Mouse (Mus musculus) neural tube, embryonic 11.5 days (tissue): ENCODE measurements around the gene Grhpr. TPM values are rescaled to one million over a fixed set of nuclear protein-coding genes. Genes with fewer than 3 reads are reported as not detected.

Experiments
- ATAC-seq: fragments of 200-750 bp; cut with Nextera tagmentation; 2 replicates; pipeline ENCODE4 v1.8.0; 2017; ENCODE audit warnings: moderate number of reproducible peaks, mild to moderate bottlenecking, moderate TSS enrichment, moderate library complexity; ENCODE audit not compliant: insufficient read depth, low FRiP score, low TSS enrichment
- DNase-seq: peaks from one replicate; pipeline ENCODE4 v3.0.0-alpha.2; 2015; ENCODE audit warnings: low spot score
- H3K27ac ChIP-seq: fragments of 300-500 bp; sonication (generic); 2 replicates; pipeline ENCODE4 v1.5.1; 2014; ENCODE audit warnings: low read depth, mild to moderate bottlenecking, low read length
- H3K27me3 ChIP-seq: fragments of 300-500 bp; sonication (generic); 2 replicates; pipeline ENCODE4 v1.6.1; 2014; ENCODE audit warnings: mild to moderate bottlenecking, low read length, mixed read lengths; ENCODE audit not compliant: control insufficient read depth, insufficient read depth
- H3K36me3 ChIP-seq: fragments of 300-500 bp; sonication (generic); 2 replicates; pipeline ENCODE4 v1.6.1; 2014; ENCODE audit warnings: mild to moderate bottlenecking, low read length, moderate library complexity, mixed read lengths; ENCODE audit not compliant: control insufficient read depth, insufficient read depth
- H3K4me1 ChIP-seq: fragments of 300-500 bp; sonication (generic); 2 replicates; pipeline ENCODE4 v1.6.1; 2014; ENCODE audit warnings: low read length, mixed read lengths; ENCODE audit not compliant: control insufficient read depth, insufficient read depth
- H3K4me2 ChIP-seq: fragments of 300-500 bp; sonication (generic); 2 replicates; pipeline ENCODE4 v1.6.1; 2014; ENCODE audit warnings: low read depth, mild to moderate bottlenecking, moderate library complexity
- H3K4me3 ChIP-seq: fragments of 300-500 bp; sonication (generic); 2 replicates; pipeline ENCODE4 v1.5.1; 2014; ENCODE audit warnings: low read depth, low read length
- H3K9ac ChIP-seq: fragments of 300-500 bp; sonication (generic); 2 replicates; pipeline ENCODE4 v1.6.1; 2014; ENCODE audit warnings: mild to moderate bottlenecking, low read length
- H3K9me3 ChIP-seq: fragments of 300-500 bp; sonication (generic); 2 replicates; pipeline ENCODE4 v1.6.1; 2016; ENCODE audit warnings: low read length; ENCODE audit not compliant: control insufficient read depth
- WGBS: fragments of 180-500 bp; shearing (Covaris S2); extraction: QIAGEN DNeasy Blood & Tissue Kit; methylation state at CpG from one replicate; pipeline ENCODE4 v1.1.7; 2014; 5-methylcytosine and 5-hydroxymethylcytosine counted together
- polyA plus RNA-seq: library from polyadenylated mRNA; unstranded; fragments of >200 nt; fragmentation: Nextera tagmentation; extraction: Ambion mirVana; gene quantifications from 2 replicates; pipeline ENCODE4 v1.2.1, GENCODE M21; 2014

Grhpr gene
- polyA plus RNA-seq, 1 experiment from 2014 or later = 45.7 TPM

GRCm38 (mm10) chr4:44994776-44995175 is 13.6 kb downstream of the Grhpr start:
- ATAC-seq = no peak
- WGBS = 91% methylated on average over 18 of the region's 18 CpGs

DNA sequence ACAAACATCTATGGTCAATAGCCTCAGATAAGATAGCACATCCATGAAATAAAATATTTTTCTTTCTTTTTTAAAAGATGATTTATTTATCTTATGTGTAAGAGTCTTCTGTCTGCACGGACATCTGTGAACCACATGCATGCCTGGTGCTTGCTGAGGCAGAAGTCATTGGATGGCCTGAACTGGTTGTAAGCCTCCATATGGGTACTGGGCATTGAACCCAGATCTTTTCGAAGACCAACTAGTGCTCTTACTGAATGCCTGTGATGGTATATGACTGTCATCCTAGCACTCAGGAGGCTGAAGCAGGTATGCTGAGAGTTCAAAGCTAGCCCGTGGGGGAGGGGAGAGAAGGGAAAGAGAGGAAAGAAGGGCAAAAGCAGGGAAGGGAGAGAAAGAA is 16.9 kb downstream of the Grhpr start:
- H3K4me1 ChIP-seq = no peaks in the 10 kb centered on the region
- no peak overlapping the region for H3K27ac ChIP-seq
- H3K4me2 ChIP-seq = no peak overlapping the region
- H3K9ac ChIP-seq = no peak overlapping the region
- no peak overlapping the region for H3K4me3 ChIP-seq
- ATAC-seq (no peak), DNase-seq (no peak)
- WGBS = 68% methylated on average over 3 of the region's 3 CpGs
- no peaks in the 10 kb centered on the region for H3K9me3 ChIP-seq
- H3K36me3 ChIP-seq = peaks cover 2% of the 10 kb centered on the region; the same call in 1 of the 2 replicates
- H3K27me3 ChIP-seq = no peaks in the 10 kb centered on the region

More at GRCm38 (mm10) chr4:44994776-44995175, 13.6 kb downstream of the Grhpr start:
- H3K9ac ChIP-seq = no peak overlapping the region
- H3K4me2 ChIP-seq = no peak overlapping the region
- peaks cover 5% of the 10 kb centered on the region for H3K36me3 ChIP-seq
- no peak overlapping the region for H3K4me3 ChIP-seq
- H3K27ac ChIP-seq = no peak overlapping the region
- no peaks in the 10 kb centered on the region for H3K27me3 ChIP-seq
- H3K4me1 ChIP-seq = no peaks in the 10 kb centered on the region
- no peak for DNase-seq
- no peaks in the 10 kb centered on the region for H3K9me3 ChIP-seq

DNA sequence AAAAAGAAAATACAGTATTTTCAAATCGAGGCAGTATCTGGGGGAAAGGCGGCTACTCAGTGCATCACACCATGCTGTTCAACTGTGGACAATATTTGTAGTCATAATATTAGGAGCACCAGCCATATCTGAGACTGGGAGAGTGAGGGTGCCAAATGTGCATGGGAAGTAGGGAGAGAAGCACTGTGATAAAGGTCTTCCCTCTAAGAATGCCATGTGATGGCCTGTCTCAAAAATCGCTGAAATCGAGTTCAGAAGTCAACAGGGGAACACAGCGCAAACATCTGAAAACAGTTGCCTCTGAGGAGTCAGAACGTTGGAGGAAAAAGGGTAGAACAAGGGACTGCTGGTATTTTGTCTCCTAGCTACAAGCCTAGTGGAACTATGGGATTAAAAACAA is 18.8 kb downstream of the Grhpr start:
- no peak overlapping the region for H3K27ac ChIP-seq
- no peak for DNase-seq
- WGBS = 91% methylated on average over 6 of the region's 6 CpGs
- ATAC-seq = no peak
- H3K4me2 ChIP-seq = no peak overlapping the region
- H3K4me1 ChIP-seq = no peaks in the 10 kb centered on the region
- H3K9ac ChIP-seq = no peak overlapping the region
- H3K4me3 ChIP-seq = no peak overlapping the region
- no peaks in the 10 kb centered on the region for H3K9me3 ChIP-seq
- H3K27me3 ChIP-seq = no peaks in the 10 kb centered on the region
- no peaks in the 10 kb centered on the region; the same call in 1 of the 2 replicates for H3K36me3 ChIP-seq

- H3K27ac ChIP-seq = no peak overlapping the region
- H3K4me2 ChIP-seq = no peak overlapping the region
- no peaks in the 10 kb centered on the region for H3K27me3 ChIP-seq
- H3K36me3 ChIP-seq = no peaks in the 10 kb centered on the region
- DNase-seq (no peak), ATAC-seq (no peak)
- no peak overlapping the region for H3K4me3 ChIP-seq
- 82% methylated on average over 3 of the region's 3 CpGs for WGBS
- no peaks in the 10 kb centered on the region for H3K9me3 ChIP-seq
- no peak overlapping the region for H3K9ac ChIP-seq
- H3K4me1 ChIP-seq = peaks cover 7% of the 10 kb centered on the region
Measured at GRCm38 (mm10) chr4:45005452-45005851, 24.3 kb downstream of the Grhpr start.

DNA sequence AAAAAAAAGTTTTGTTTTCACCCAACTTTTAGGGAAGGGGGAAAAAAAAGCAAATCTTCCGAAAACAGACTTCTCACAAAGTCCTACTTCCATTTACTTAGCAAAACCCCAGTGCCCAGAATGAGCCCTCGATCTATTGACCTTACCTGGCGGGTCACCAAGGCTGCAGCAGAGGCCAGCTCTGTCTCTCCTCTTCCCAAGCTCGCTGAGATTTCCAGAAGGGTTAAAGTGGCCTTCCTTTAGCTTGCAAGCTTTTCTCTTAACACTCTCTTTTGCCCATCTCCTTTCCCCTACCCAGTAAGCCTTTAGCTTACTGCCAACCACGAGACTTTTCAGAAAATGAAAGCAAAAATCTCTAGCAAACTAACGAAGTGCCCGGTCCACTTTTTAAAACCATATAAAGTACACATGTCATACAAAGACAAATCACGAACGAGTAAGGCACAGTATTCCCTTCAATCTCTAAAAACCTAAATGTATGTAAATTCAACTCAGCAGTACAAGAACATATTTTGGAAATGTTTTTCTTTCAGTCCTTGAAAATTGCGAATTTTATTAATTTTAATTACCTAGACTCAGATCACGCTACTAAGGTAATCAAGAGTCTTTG is 29.7 kb downstream of the Grhpr start:
- no peaks in the 10 kb centered on the region for H3K36me3 ChIP-seq
- ATAC-seq (no peak), DNase-seq (no peak)
- peak overlapping the region; percentile 81 for H3K9ac ChIP-seq
- WGBS = 14% methylated on average over 11 of the region's 11 CpGs
- no peaks in the 10 kb centered on the region for H3K9me3 ChIP-seq
- H3K27me3 ChIP-seq = no peaks in the 10 kb centered on the region
- peaks cover 16% of the 10 kb centered on the region for H3K4me1 ChIP-seq
- H3K4me3 ChIP-seq = peak overlapping the region; percentile 70
- peak overlapping the region; percentile 90; the same call in 1 of the 2 replicates for H3K27ac ChIP-seq
- peak overlapping the region; percentile 48 for H3K4me2 ChIP-seq

GRCm38 (mm10) chr4:45011581-45012104 is 30.4 kb downstream of the Grhpr start:
- peak overlapping the region; percentile 70 for H3K4me3 ChIP-seq
- peak overlapping the region; percentile 81 for H3K9ac ChIP-seq
- H3K36me3 ChIP-seq = no peaks in the 10 kb centered on the region
- no peaks in the 10 kb centered on the region for H3K27me3 ChIP-seq
- DNase-seq = no peak
- ATAC-seq = peak; percentile 81
- peak overlapping the region; percentile 90 for H3K27ac ChIP-seq
- WGBS = under 1% methylated on average over 31 of the region's 31 CpGs
- H3K9me3 ChIP-seq = no peaks in the 10 kb centered on the region
- peak overlapping the region; percentile 48 for H3K4me2 ChIP-seq
- peaks cover 16% of the 10 kb centered on the region for H3K4me1 ChIP-seq

GRCm38 (mm10) chr4:45012105-45012975 is 31.1 kb downstream of the Grhpr start, which contains the start of gene Zbtb5:
Gene Zbtb5, minus strand, starts transcription at chr4:45012412.
- Histone ChIP-seq H3K36me3 (no peaks in the 10 kb centered on the region), H3K4me1 (peaks cover 16% of the 10 kb centered on the region), H3K27ac (peak within 1 kb of the TSS; percentile 90), H3K4me2 (peak within 1 kb of the TSS; percentile 68), H3K4me3 (peak within 1 kb of the TSS; percentile 70), H3K9me3 (no peaks in the 10 kb centered on the region), H3K27me3 (no peaks in the 10 kb centered on the region), H3K9ac (peak within 1 kb of the TSS; percentile 81)
- ATAC-seq = peak; percentile 98
- under 1% methylated on average over 58 of the region's 63 CpGs for WGBS
- DNase-seq = peak; percentile 99

DNA sequence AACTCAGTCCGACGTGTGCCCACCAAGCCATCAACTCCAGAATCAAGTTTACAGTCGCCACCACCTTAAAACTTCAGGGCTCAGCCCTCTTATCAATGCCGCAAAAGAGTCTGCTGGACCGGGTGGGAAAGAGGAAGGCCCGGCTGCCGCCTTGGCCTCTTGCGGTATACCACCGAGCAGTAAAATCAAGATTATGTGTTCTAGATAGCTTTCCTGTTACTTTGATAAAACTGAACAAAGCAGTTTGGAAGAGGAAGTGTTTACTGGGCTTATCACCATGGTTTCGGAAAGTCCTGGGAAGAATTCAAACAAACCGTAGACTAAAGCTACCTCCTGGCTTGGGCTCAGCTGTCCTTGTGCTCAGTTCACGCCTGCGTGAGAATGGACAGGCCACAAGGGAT is 31.8 kb downstream of the Grhpr start:
- Histone ChIP-seq H3K27me3 (no peaks in the 10 kb centered on the region), H3K36me3 (no peaks in the 10 kb centered on the region), H3K9me3 (no peaks in the 10 kb centered on the region), H3K27ac (0 out of 2 replicates have a peak overlapping the region, but pooled peaks have one; percentile 7), H3K4me3 (peak overlapping the region; percentile 56), H3K9ac (peak overlapping the region; percentile 67), H3K4me2 (peak overlapping the region; percentile 68), H3K4me1 (peaks cover 16% of the 10 kb centered on the region)
- WGBS = under 1% methylated on average over 13 of the region's 13 CpGs
- no peak for ATAC-seq
- DNase-seq = no peak
